Mouse (Mus musculus) C2C12 (cell line): Measurements from ENCODE around the gene Rln1. TPM values are rescaled to one million over a fixed set of nuclear protein-coding genes. Genes with fewer than 3 reads are reported as not detected.

Experiments
- H3K27me3 ChIP-seq: one replicate; pipeline ENCODE4 v1.6.1; 2011; ENCODE audit not compliant: control insufficient read depth, insufficient read depth, insufficient read length
- H3K36me3 ChIP-seq: one replicate; pipeline ENCODE4 v1.6.1; 2011; ENCODE audit not compliant: control insufficient read depth, insufficient read depth
- H3K4me3 ChIP-seq: one replicate; pipeline ENCODE4 v1.5.1; 2011; ENCODE audit warnings: mild to moderate bottlenecking, control low read depth; ENCODE audit not compliant: poor library complexity, insufficient read depth, severe bottlenecking
- H3K79me2 ChIP-seq: one replicate; pipeline ENCODE4 v1.6.1; 2011; ENCODE audit not compliant: control insufficient read depth, insufficient read depth
- H3K79me3 ChIP-seq: one replicate; pipeline ENCODE4 v1.6.1; 2011; ENCODE audit warnings: low read depth, control low read depth
- H3ac ChIP-seq: one replicate; pipeline ENCODE3; 2011; ENCODE audit warnings: low read depth; ENCODE audit not compliant: control insufficient read depth, insufficient read length
- CEBPB ChIP-seq: IDR thresholded peaks from one replicate; pipeline ENCODE4 v1.6.1; 2011; ENCODE audit warnings: low read depth, mild to moderate bottlenecking, control low read depth, moderate library complexity
- CTCF ChIP-seq: IDR thresholded peaks from one replicate; pipeline ENCODE4 v1.5.1; 2011; ENCODE audit not compliant: control insufficient read depth, insufficient read depth, insufficient read length
- FOSL1 ChIP-seq: IDR thresholded peaks from one replicate; pipeline ENCODE4 v1.8.0; 2011; ENCODE audit warnings: mild to moderate bottlenecking, low read length; ENCODE audit not compliant: poor library complexity, insufficient read depth, severe bottlenecking
- MAX ChIP-seq: IDR thresholded peaks from one replicate; pipeline ENCODE4 v1.6.1; 2011; ENCODE audit warnings: mild to moderate bottlenecking, control low read depth
- MYOD1 ChIP-seq: IDR thresholded peaks from one replicate; pipeline ENCODE4 v1.6.1; 2011; ENCODE audit warnings: low read depth; ENCODE audit not compliant: control insufficient read depth, insufficient read length
- MYOG ChIP-seq: IDR thresholded peaks from one replicate; pipeline ENCODE4 v1.6.1; 2011; ENCODE audit not compliant: control insufficient read depth, insufficient read length; ENCODE audit errors: extremely low read depth
- USF1 ChIP-seq: IDR thresholded peaks from one replicate; pipeline ENCODE4 v1.6.1; 2011; ENCODE audit warnings: low read depth, mild to moderate bottlenecking, control low read depth, moderate library complexity
- polyA plus RNA-seq: library from polyadenylated mRNA; unstranded; fragments of >200 nt; fragmentation: generic; extraction: Trizol; gene quantifications from one replicate; pipeline ENCODE4 v1.2.1, GENCODE M21; 2012; ENCODE audit warnings: missing spikeins

Gene Rln1
- polyA plus RNA-seq, 1 experiment: 0.05 TPM

DNA sequence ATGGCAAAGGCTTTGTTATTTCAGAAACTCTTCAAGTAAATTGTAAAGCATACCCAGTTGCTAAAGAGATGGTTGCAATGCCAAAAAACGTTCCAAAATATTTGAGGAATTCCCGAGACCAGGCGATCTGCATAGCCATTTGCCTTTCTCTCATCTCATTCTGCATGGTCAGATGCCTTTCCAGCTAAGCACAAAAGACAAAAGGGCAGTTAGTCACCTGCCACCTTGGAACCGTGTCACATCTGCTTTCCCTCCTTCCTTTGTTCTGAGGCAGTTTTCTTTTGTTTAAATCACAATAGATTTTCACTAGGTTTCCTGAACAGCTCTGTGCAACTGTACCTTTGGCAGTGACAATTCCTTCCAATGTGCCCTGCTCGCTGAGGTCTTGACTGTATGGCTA lies 16.5 kb upstream of the Rln1 start:
- Histone ChIP-seq H3K79me3 (no peaks in the 10 kb centered on the region), H3K79me2 (no peaks in the 10 kb centered on the region), H3K27me3 (no peaks in the 10 kb centered on the region), H3ac (no peak overlapping the region), H3K4me3 (no peak overlapping the region), H3K36me3 (no peaks in the 10 kb centered on the region)
- TF ChIP-seq MYOD1: no peak

DNA sequence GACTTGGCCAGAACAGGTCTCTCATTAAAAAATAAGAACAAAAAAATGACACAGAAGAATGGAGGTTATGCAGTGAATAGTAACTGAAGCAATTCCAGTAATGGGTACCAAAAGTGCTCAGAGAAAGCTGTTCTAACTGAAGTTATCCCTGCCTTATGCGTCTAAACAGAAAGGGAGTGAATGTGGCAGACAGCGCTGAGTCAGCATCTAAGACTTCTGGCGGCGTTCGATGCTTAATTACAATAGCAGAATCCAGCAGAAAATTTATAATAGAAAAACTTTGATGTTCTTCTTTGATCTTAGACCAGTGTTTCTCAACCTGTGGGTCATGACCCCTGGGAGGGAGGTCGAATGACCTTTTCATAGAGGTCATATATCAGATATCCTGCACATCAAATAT lies 11.2 kb upstream of the Rln1 start:
- Histone ChIP-seq H3K27me3 (no peaks in the 10 kb centered on the region), H3K36me3 (no peaks in the 10 kb centered on the region), H3K79me2 (no peaks in the 10 kb centered on the region), H3K4me3 (no peak overlapping the region), H3ac (no peak overlapping the region), H3K79me3 (no peaks in the 10 kb centered on the region)
- TF ChIP-seq MYOD1 (no peak), MYOG (no peak), FOSL1 (no peak), MAX (no peak), CTCF (no peak), USF1 (no peak)

DNA sequence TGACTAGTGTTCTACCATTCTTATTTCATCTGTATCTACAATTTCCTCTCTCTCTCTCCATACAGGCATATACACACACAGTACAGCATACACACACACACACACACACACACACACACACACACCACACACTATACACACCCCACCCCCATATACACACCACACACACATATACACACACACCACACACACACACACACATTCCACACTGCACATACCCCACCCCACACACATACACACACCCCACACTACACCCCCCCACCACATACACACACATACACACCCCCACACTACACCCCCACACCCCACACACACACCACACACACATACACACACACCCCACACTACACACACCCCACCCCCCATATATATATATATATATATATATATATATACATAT lies 10.4 kb upstream of the Rln1 start:
- no peak for TF ChIP-seq MYOG
- TF ChIP-seq MAX: no peak
- TF ChIP-seq CEBPB: no peak
- TF ChIP-seq USF1: no peak
- no peak for TF ChIP-seq MYOD1

DNA sequence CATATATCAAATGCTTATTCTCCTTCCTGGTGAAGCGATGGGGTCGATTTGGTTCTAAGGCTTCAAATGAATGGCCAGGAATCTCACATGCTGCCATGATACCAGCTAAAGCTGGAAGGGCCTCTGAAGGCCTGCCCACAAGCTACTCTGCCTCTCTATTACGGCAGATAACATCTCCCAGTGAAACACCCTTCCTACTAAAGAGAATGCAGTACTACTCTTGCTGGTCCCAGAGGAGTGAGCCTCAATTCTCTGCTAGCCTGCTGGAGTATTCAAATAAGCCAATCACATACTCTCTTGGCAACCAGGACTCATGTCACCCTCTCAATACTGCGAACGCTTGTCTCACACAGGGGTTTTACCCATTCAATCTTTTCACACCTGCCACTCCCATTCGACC lies 7.8 kb upstream of the Rln1 start:
- TF ChIP-seq CEBPB (no peak), MYOD1 (no peak), CTCF (no peak), MYOG (no peak), MAX (no peak), FOSL1 (no peak), USF1 (no peak)
- H3K4me3 ChIP-seq: no peak overlapping the region

More for the DNA sequence above, 10.4 kb upstream of the Rln1 start:
- no peak overlapping the region for H3ac ChIP-seq
- H3K4me3 ChIP-seq: no peak overlapping the region
- H3K79me2 ChIP-seq: no peaks in the 10 kb centered on the region
- H3K36me3 ChIP-seq: no peaks in the 10 kb centered on the region
- H3K27me3 ChIP-seq: no peaks in the 10 kb centered on the region
- H3K79me3 ChIP-seq: no peaks in the 10 kb centered on the region

DNA sequence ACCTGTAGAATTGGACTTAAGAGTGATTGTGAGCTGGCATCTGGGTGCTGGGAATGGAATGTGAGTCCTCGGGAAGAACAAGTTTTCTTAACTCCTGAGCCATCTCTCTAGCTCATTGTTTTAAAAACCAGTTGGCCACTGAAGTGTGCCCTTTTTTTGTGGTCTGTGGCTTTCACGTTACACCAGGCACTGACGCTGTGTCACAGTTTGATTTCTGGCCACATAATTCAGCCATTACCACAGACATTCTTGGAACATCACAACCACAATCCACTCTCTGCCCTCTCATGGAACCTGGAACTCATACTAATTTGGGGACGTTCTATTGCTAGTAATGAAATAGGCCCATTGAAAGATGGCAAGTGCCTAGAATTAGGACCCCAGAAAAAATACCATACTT lies 6.6 kb upstream of the Rln1 start:
- H3K4me3 ChIP-seq: no peak overlapping the region
- no peaks in the 10 kb centered on the region for H3K36me3 ChIP-seq
- H3K27me3 ChIP-seq: no peaks in the 10 kb centered on the region
- H3K79me2 ChIP-seq: no peaks in the 10 kb centered on the region
- TF ChIP-seq MYOG: no peak
- no peak for TF ChIP-seq MAX
- no peak for TF ChIP-seq MYOD1
- TF ChIP-seq USF1: no peak
- TF ChIP-seq FOSL1: no peak
- TF ChIP-seq CEBPB: no peak
- TF ChIP-seq CTCF: no peak
- H3ac ChIP-seq: no peak overlapping the region
- H3K79me3 ChIP-seq: no peaks in the 10 kb centered on the region

More for the DNA sequence above, 7.8 kb upstream of the Rln1 start:
- H3ac ChIP-seq: no peak overlapping the region
- no peaks in the 10 kb centered on the region for H3K79me3 ChIP-seq
- H3K79me2 ChIP-seq: no peaks in the 10 kb centered on the region
- H3K36me3 ChIP-seq: no peaks in the 10 kb centered on the region
- no peaks in the 10 kb centered on the region for H3K27me3 ChIP-seq

DNA sequence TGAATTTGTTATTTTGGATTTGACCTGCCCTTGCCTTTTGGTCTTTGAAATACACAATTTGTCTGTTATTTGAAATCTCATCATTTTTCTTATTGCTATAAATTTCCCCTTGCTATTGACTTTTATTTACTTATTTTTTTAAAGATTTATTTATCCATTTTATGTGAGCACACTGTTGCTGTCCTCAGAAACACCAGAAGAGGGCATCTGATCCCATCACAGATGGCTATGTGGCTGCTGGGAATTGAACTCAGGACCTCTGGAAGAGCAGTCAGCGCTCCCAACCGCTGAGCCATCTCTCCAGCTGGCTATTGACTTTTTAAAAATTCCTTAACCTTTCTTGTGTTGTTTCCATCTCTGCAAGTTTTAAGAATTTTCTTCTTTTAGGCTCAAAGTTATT lies 2.2 kb upstream of the Rln1 start:
- H3K79me3 ChIP-seq: no peaks in the 10 kb centered on the region
- no peaks in the 10 kb centered on the region for H3K79me2 ChIP-seq
- H3ac ChIP-seq: no peak overlapping the region
- H3K36me3 ChIP-seq: no peaks in the 10 kb centered on the region
- no peak for TF ChIP-seq CTCF
- TF ChIP-seq MAX: no peak
- TF ChIP-seq MYOD1: no peak
- no peak for TF ChIP-seq CEBPB
- TF ChIP-seq MYOG: no peak
- no peak for TF ChIP-seq USF1
- TF ChIP-seq FOSL1: no peak
- peaks cover 15% of the 10 kb centered on the region for H3K27me3 ChIP-seq
- no peak overlapping the region for H3K4me3 ChIP-seq
